Mouse (Mus musculus) spleen, adult 2 months (tissue): ENCODE data around the gene Tmem161b. TPM values are rescaled to one million over a fixed set of nuclear protein-coding genes. Genes with fewer than 3 reads are reported as not detected.
"Not testable (repeated sequence)": the region's sequence is repeated elsewhere in the genome, so short reads cannot be mapped to it uniquely, and the experiment has no call there.

ENCODE experiments used
- DNase-seq, 2 experiments: peaks; one replicate each; pipeline versions ENCODE4 v3.0.0 to v3.0.0-alpha.2; 2012 to 2021; ENCODE audit warnings: low spot score in 2 of 2, low read depth in 1 of 2
- H3K27ac ChIP-seq: fragments of 200-500 bp; 2 replicates; pipeline ENCODE4 v1.5.1; 2012; ENCODE audit warnings: low read length, inconsistent platforms; ENCODE audit not compliant: insufficient read depth
- H3K27me3 ChIP-seq: fragments of 200-500 bp; 2 replicates; pipeline ENCODE4 v1.6.1; 2012; ENCODE audit warnings: mild to moderate bottlenecking, moderate library complexity, low read length, inconsistent platforms; ENCODE audit not compliant: control insufficient read depth, insufficient read depth
- H3K36me3 ChIP-seq: fragments of 200-500 bp; 2 replicates; pipeline ENCODE4 v1.6.1; 2012; ENCODE audit warnings: mild to moderate bottlenecking, low read length, inconsistent platforms; ENCODE audit not compliant: control insufficient read depth, insufficient read depth
- H3K4me1 ChIP-seq: fragments of 200-500 bp; 2 replicates; pipeline ENCODE4 v1.6.1; 2011; ENCODE audit warnings: inconsistent platforms; ENCODE audit not compliant: control insufficient read depth, insufficient read depth, insufficient read length
- H3K4me3 ChIP-seq: fragments of 200-500 bp; 2 replicates; pipeline ENCODE4 v1.5.1; 2011; ENCODE audit warnings: mild to moderate bottlenecking, inconsistent platforms; ENCODE audit not compliant: insufficient read depth, insufficient read length; ENCODE audit errors: extremely low read depth
- CTCF ChIP-seq: fragments of 200-500 bp; IDR thresholded peaks from 2 replicates; pipeline ENCODE4 v1.5.1; 2011; ENCODE audit warnings: mild to moderate bottlenecking, inconsistent platforms; ENCODE audit not compliant: insufficient read depth, insufficient read length, insufficient replicate concordance; ENCODE audit errors: extremely low read depth
- POLR2A ChIP-seq: fragments of 200-500 bp; IDR thresholded peaks from 2 replicates; pipeline ENCODE4 v1.6.1; 2011; ENCODE audit warnings: low read depth, low read length, inconsistent platforms
- WGBS: fragments of 180-500 bp; shearing (Covaris S2); methylation state at CpG from one replicate; pipeline ENCODE4 v1.1.7; 2018; 5-methylcytosine and 5-hydroxymethylcytosine counted together
- polyA plus RNA-seq: library from polyadenylated mRNA; depleted of rRNA; stranded (reverse); fragments of >200 nt; gene quantifications from 2 replicates; pipeline ENCODE4 v1.2.3, GENCODE M21; 2012; rRNA removed

The Tmem161b gene
- polyA plus RNA-seq = 2.5 and 2.6 TPM in 2 replicates

GRCm38 (mm10) chr13:84221820-84222681 lies at the start of gene Tmem161b:
Gene Tmem161b, plus strand, starts transcription at chr13:84222296.
- WGBS = 1% methylated on average over 51 of the region's 52 CpGs
- peak within 1 kb of the TSS; percentile 52; the same call in 1 of the 2 replicates for H3K27ac ChIP-seq

GRCm38 (mm10) chr13:84185835-84186234 lies 36.3 kb upstream of the Tmem161b start:
- not testable (repeated sequence) for H3K27me3 ChIP-seq, H3K27ac ChIP-seq, H3K4me1 ChIP-seq, H3K36me3 ChIP-seq, H3K4me3 ChIP-seq
- peak in 1 of 2 experiments; percentile 4 for DNase-seq

More at GRCm38 (mm10) chr13:84221820-84222681, at the start of gene Tmem161b:
- DNase-seq = peak; percentile 68 to 88
- Histone ChIP-seq H3K4me3 (peak within 1 kb of the TSS; percentile 94), H3K36me3 (no peaks in the 10 kb centered on the region), H3K4me1 (peaks cover 3% of the 10 kb centered on the region), H3K27me3 (no peaks in the 10 kb centered on the region)
- no peak for TF ChIP-seq POLR2A
- TF ChIP-seq CTCF = no peak

- Histone ChIP-seq H3K4me1 (no peaks in the 10 kb centered on the region), H3K27ac (no peak overlapping the region), H3K27me3 (no peaks in the 10 kb centered on the region), H3K4me3 (no peak overlapping the region), H3K36me3 (no peaks in the 10 kb centered on the region)
- TF ChIP-seq CTCF = no peak
- TF ChIP-seq POLR2A = no peak
- DNase-seq = no peak
- 75% methylated on average over 3 of the region's 3 CpGs for WGBS
Measured at GRCm38 (mm10) chr13:84192723-84193122, 29.4 kb upstream of the Tmem161b start.

GRCm38 (mm10) chr13:84222682-84222992 lies 541 bp downstream of the Tmem161b start:
- Histone ChIP-seq H3K27ac (0 out of 2 replicates have a peak overlapping the region, but pooled peaks have one; percentile 52), H3K27me3 (no peaks in the 10 kb centered on the region)

GRCm38 (mm10) chr13:84223018-84223417 lies 922 bp downstream of the Tmem161b start:
- TF ChIP-seq POLR2A = no peak
- no peak for TF ChIP-seq CTCF
- no peak for DNase-seq
- H3K27me3 ChIP-seq = no peaks in the 10 kb centered on the region
- 58% methylated on average over 5 of the region's 5 CpGs for WGBS
- H3K4me3 ChIP-seq = peak overlapping the region; percentile 19; the same call in 1 of the 2 replicates
- peaks cover 3% of the 10 kb centered on the region for H3K4me1 ChIP-seq
- H3K36me3 ChIP-seq = no peaks in the 10 kb centered on the region
- no peak overlapping the region for H3K27ac ChIP-seq

More at GRCm38 (mm10) chr13:84222682-84222992, 541 bp downstream of the Tmem161b start:
- Histone ChIP-seq H3K4me3 (peak overlapping the region; percentile 94), H3K36me3 (no peaks in the 10 kb centered on the region), H3K4me1 (peaks cover 3% of the 10 kb centered on the region)
- DNase-seq = no peak
- no peak for TF ChIP-seq POLR2A
- no peak for TF ChIP-seq CTCF
- WGBS = 2% methylated on average over 10 of the region's 10 CpGs

GRCm38 (mm10) chr13:84234019-84234418 lies 11.9 kb downstream of the Tmem161b start:
- H3K27ac ChIP-seq = no peak overlapping the region
- no peaks in the 10 kb centered on the region for H3K36me3 ChIP-seq
- no peak for DNase-seq
- no peak for TF ChIP-seq CTCF
- WGBS = 86% methylated on average over 2 of the region's 2 CpGs
- no peak overlapping the region for H3K4me3 ChIP-seq
- peaks cover 3% of the 10 kb centered on the region; the same call in 1 of the 2 replicates for H3K4me1 ChIP-seq
- H3K27me3 ChIP-seq = no peaks in the 10 kb centered on the region

GRCm38 (mm10) chr13:84236768-84237167 lies 14.7 kb downstream of the Tmem161b start:
- TF ChIP-seq CTCF = no peak
- no peak for TF ChIP-seq POLR2A
- Histone ChIP-seq H3K27ac (no peak overlapping the region), H3K4me1 (peaks cover 3% of the 10 kb centered on the region; the same call in 1 of the 2 replicates), H3K36me3 (no peaks in the 10 kb centered on the region), H3K4me3 (no peak overlapping the region), H3K27me3 (no peaks in the 10 kb centered on the region)
- 98% methylated on average over 7 of the region's 7 CpGs for WGBS
- DNase-seq = no peak
